Mouse (Mus musculus) right cerebral cortex, postnatal 10 days (tissue): Measurements from ENCODE around the gene Zfp583.
"Not testable (repeated sequence)": the region's sequence is repeated elsewhere in the genome, so short reads cannot be mapped to it uniquely, and the experiment has no call there.

Source experiments
- DNase-seq, 2 experiments: peaks; one replicate each; pipeline ENCODE4 v3.0.0; 2021; ENCODE audit warnings: low spot score in 2 of 2

Zfp583 gene

GRCm38 (mm10) chr7:6331233-6331956 lies at the start of gene Zfp583:
Gene Zfp583, minus strand, starts transcription at chr7:6331285.
- DNase-seq: peak; percentile 93

- DNase-seq: peak; percentile 39 to 71
Observed at GRCm38 (mm10) chr7:6378441-6378840, 47.4 kb upstream of the Zfp583 start.

- no peak for DNase-seq
Observed at GRCm38 (mm10) chr7:6372993-6373392, 41.9 kb upstream of the Zfp583 start.

- DNase-seq: no peak
Observed at GRCm38 (mm10) chr7:6369460-6369859, 38.4 kb upstream of the Zfp583 start.

- DNase-seq: not testable (repeated sequence)
Observed at GRCm38 (mm10) chr7:6368146-6368545, 37.1 kb upstream of the Zfp583 start.

- no peak for DNase-seq
Observed at GRCm38 (mm10) chr7:6367185-6367584, 36.1 kb upstream of the Zfp583 start.

- no peak for DNase-seq
Observed at GRCm38 (mm10) chr7:6364761-6365160, 33.7 kb upstream of the Zfp583 start.

GRCm38 (mm10) chr7:6363047-6363488 lies 32.0 kb upstream of the Zfp583 start, which contains the start of gene Zfp78:
Gene Zfp78, plus strand, starts transcription at chr7:6363280.
- peak; percentile 90 to 92 for DNase-seq

- peak; percentile 99 for DNase-seq
Observed at GRCm38 (mm10) chr7:6362268-6363046, 31.4 kb upstream of the Zfp583 start.

- DNase-seq: no peak
Observed at GRCm38 (mm10) chr7:6361756-6362155, 30.7 kb upstream of the Zfp583 start.

GRCm38 (mm10) chr7:6360477-6361060 lies 29.5 kb upstream of the Zfp583 start:
- DNase-seq: no peak

GRCm38 (mm10) chr7:6358937-6359590 lies 28.0 kb upstream of the Zfp583 start:
- DNase-seq: no peak

GRCm38 (mm10) chr7:6358121-6358520 lies 27.0 kb upstream of the Zfp583 start:
- DNase-seq: no peak

- no peak for DNase-seq
Observed at GRCm38 (mm10) chr7:6344124-6344523, 13.0 kb upstream of the Zfp583 start.

GRCm38 (mm10) chr7:6343501-6344071 lies 12.5 kb upstream of the Zfp583 start, which contains the start of gene Gm3854:
Gene Gm3854, plus strand, starts transcription at chr7:6343759.
- DNase-seq: peak; percentile 86 to 90

GRCm38 (mm10) chr7:6339865-6340264 lies 8.8 kb upstream of the Zfp583 start:
- DNase-seq: no peak

- DNase-seq: peak; percentile 50 to 67
Observed at GRCm38 (mm10) chr7:6330458-6331232, 440 bp downstream of the Zfp583 start.

- not testable (repeated sequence) for DNase-seq
Observed at GRCm38 (mm10) chr7:6300796-6301195, 30.3 kb downstream of the Zfp583 start.

- not testable (repeated sequence) for DNase-seq
Observed at GRCm38 (mm10) chr7:6291121-6291520, 40.0 kb downstream of the Zfp583 start.

- DNase-seq: peak; percentile 46 to 75
Observed at GRCm38 (mm10) chr7:6286921-6287531, 44.1 kb downstream of the Zfp583 start.
